Mouse (Mus musculus) intestine, embryonic 16.5 days (tissue): ENCODE measurements at regions not wholly inside any gene's neighbourhood (a gene's known extent, or its start where the extent isn't known, plus 50 kb on each side); places are given as distances from the start of the nearest gene placed in this dataset.

ENCODE experiments used
- ATAC-seq: fragments of 200-750 bp; cut with Nextera tagmentation; 2 replicates; pipeline ENCODE4 v1.8.0; 2017; ENCODE audit warnings: moderate TSS enrichment, moderate library complexity
- H3K27ac ChIP-seq: fragments of 300-500 bp; sonication (generic); 2 replicates; pipeline ENCODE4 v1.5.1; 2014; ENCODE audit warnings: mild to moderate bottlenecking, low read length
- H3K27me3 ChIP-seq: fragments of 300-500 bp; sonication (generic); replicated peaks from 2 replicates; pipeline ENCODE4 v1.6.1; 2014; ENCODE audit warnings: low read length, control low read depth, mixed read lengths; ENCODE audit not compliant: control insufficient read depth, insufficient read depth
- H3K36me3 ChIP-seq: fragments of 300-500 bp; sonication (generic); 2 replicates; pipeline ENCODE4 v1.6.1; 2014; ENCODE audit warnings: low read length, control low read depth; ENCODE audit not compliant: control insufficient read depth, insufficient read depth
- H3K4me1 ChIP-seq: fragments of 300-500 bp; sonication (generic); 2 replicates; pipeline ENCODE4 v1.6.1; 2014; ENCODE audit warnings: low read length, control low read depth, mixed read lengths; ENCODE audit not compliant: control insufficient read depth, insufficient read depth
- H3K4me2 ChIP-seq: fragments of 300-500 bp; sonication (generic); 2 replicates; pipeline ENCODE4 v1.6.1; 2014; ENCODE audit warnings: low read depth, low read length, control low read depth
- H3K4me3 ChIP-seq: fragments of 300-500 bp; sonication (generic); 2 replicates; pipeline ENCODE4 v1.5.1; 2014; ENCODE audit warnings: mild to moderate bottlenecking, low read length
- H3K9ac ChIP-seq: fragments of 300-500 bp; sonication (generic); 2 replicates; pipeline ENCODE4 v1.6.1; 2014; ENCODE audit warnings: low read depth, low read length
- H3K9me3 ChIP-seq: fragments of 300-500 bp; sonication (generic); 2 replicates; pipeline ENCODE4 v1.6.1; 2016; ENCODE audit warnings: low read length, control low read depth; ENCODE audit not compliant: control insufficient read depth
- WGBS: fragments of 180-500 bp; shearing (Covaris S2); extraction: QIAGEN DNeasy Blood & Tissue Kit; methylation state at CpG from one replicate; pipeline ENCODE4 v1.1.7; 2014; 5-methylcytosine and 5-hydroxymethylcytosine counted together

DNA sequence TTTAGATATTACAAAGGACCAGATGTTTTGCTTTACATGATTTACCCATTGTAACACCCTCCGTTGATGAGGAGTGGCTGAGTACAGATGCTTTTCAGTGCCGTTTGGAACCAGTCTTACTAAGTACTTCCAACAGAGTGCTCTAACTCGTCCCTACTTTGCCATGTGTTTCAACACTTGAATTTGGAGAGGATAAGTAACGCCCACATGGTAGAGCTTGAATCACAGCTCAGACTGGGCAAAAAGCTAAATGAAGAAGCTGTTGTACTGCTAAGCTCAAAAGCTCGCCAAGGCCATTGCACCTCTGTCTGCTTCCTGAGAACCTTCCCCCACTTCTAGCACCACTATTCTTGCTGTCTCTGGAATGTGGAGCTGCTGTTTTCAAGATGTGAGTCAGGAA lies 471.1 kb downstream of the Nfib start:
- 75% methylated on average over 5 of the region's 5 CpGs for WGBS
- no peaks in the 10 kb centered on the region; the same call in 1 of the 2 replicates for H3K9me3 ChIP-seq

GRCm38 (mm10) chr4:82226197-82227119 lies 479.1 kb downstream of the Nfib start:
- no peaks in the 10 kb centered on the region for H3K36me3 ChIP-seq
- WGBS, result 66% methylated on average over 6 of the region's 6 CpGs
- no peak overlapping the region for H3K4me3 ChIP-seq
- H3K4me2 ChIP-seq, result no peak overlapping the region
- no peaks in the 10 kb centered on the region for H3K9me3 ChIP-seq
- no peaks in the 10 kb centered on the region for H3K27me3 ChIP-seq
- no peak overlapping the region for H3K9ac ChIP-seq
- no peak overlapping the region for H3K27ac ChIP-seq
- no peak for ATAC-seq
- no peaks in the 10 kb centered on the region for H3K4me1 ChIP-seq

More for the DNA sequence above, 471.1 kb downstream of the Nfib start:
- no peak overlapping the region for H3K9ac ChIP-seq
- no peak for ATAC-seq
- H3K4me2 ChIP-seq, result no peak overlapping the region
- H3K4me1 ChIP-seq, result no peaks in the 10 kb centered on the region
- no peak overlapping the region for H3K27ac ChIP-seq
- H3K27me3 ChIP-seq, result no peaks in the 10 kb centered on the region
- H3K4me3 ChIP-seq, result no peak overlapping the region
- no peaks in the 10 kb centered on the region; the same call in 1 of the 2 replicates for H3K36me3 ChIP-seq

DNA sequence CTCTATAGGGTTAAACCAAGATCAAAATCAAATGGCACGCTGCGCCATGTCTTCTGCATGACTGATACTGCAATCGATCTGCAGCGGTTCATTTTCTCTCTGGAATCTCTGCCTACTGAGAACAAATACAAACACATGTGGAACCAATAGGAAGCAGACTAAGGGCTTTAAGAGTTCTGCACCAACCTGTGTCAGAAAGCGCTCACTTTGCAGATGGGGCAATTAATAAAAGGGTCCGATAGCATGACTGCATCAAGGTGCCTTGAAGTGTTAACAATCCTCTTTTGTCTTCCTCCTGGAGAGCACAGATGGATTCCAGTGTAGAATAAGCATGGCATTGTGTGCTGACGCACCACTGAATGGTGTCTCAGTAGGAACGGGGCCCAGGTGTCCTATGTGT lies 484.8 kb downstream of the Nfib start:
- Histone ChIP-seq H3K27me3 (no peaks in the 10 kb centered on the region), H3K36me3 (no peaks in the 10 kb centered on the region), H3K9ac (no peak overlapping the region), H3K4me1 (no peaks in the 10 kb centered on the region), H3K4me2 (no peak overlapping the region), H3K9me3 (no peaks in the 10 kb centered on the region), H3K4me3 (no peak overlapping the region), H3K27ac (no peak overlapping the region)
- 74% methylated on average over 8 of the region's 8 CpGs for WGBS
- ATAC-seq, result no peak

DNA sequence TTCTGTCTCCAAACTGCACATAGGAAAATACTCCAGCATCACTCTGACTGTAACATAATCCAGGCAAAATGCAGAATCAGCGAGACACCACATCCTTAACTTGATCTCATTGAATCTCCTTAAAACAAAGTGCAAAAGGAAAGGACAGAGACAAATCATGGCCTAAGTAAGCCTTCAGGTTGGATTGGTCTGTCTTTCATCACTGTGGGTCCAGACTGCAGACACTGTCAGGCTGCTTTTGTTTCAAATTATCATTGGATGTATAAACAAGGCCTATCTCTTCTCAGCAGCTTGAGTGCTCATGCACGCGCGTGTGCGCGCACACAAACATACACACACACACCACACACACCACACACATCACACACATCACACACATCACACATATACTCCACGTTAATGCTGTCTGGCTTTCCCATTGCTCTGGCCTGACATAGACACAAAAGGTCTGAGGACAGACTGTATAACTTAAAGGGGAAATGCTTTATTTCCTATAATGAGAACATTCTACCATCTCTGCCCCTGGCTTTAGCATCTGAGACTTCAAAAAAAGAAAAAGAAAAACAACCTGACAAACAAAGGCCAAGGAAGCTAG lies 485.3 kb downstream of the Nfib start:
- Histone ChIP-seq H3K27me3 (no peaks in the 10 kb centered on the region), H3K36me3 (no peaks in the 10 kb centered on the region), H3K4me3 (no peak overlapping the region), H3K27ac (no peak overlapping the region), H3K4me2 (no peak overlapping the region), H3K4me1 (no peaks in the 10 kb centered on the region), H3K9ac (no peak overlapping the region), H3K9me3 (no peaks in the 10 kb centered on the region)
- ATAC-seq, result no peak
- 52% methylated on average over 7 of the region's 7 CpGs for WGBS

DNA sequence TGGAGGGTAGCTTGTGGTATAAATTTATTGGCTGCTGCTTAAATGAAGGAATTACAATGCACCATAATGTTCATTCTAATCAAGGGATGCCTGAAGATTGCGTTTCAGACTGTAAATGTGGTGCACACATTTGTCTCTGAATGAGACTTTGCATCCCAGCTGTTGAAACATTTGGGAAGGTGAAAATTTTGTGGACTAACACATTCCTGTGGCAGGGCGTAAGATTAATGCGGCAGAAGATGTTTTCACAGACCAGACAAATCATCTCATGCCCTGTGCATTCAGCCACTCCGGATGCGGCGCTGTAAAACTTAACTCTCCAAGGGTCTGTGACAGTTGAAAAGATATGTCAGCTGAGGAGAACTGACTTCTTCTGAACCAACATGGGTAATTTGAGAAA lies 486.9 kb downstream of the Nfib start:
- Histone ChIP-seq H3K4me1 (no peaks in the 10 kb centered on the region), H3K4me3 (no peak overlapping the region), H3K4me2 (no peak overlapping the region), H3K9ac (no peak overlapping the region), H3K27ac (no peak overlapping the region), H3K36me3 (no peaks in the 10 kb centered on the region), H3K27me3 (no peaks in the 10 kb centered on the region), H3K9me3 (no peaks in the 10 kb centered on the region)
- ATAC-seq, result no peak
- WGBS, result 79% methylated on average over 6 of the region's 6 CpGs

DNA sequence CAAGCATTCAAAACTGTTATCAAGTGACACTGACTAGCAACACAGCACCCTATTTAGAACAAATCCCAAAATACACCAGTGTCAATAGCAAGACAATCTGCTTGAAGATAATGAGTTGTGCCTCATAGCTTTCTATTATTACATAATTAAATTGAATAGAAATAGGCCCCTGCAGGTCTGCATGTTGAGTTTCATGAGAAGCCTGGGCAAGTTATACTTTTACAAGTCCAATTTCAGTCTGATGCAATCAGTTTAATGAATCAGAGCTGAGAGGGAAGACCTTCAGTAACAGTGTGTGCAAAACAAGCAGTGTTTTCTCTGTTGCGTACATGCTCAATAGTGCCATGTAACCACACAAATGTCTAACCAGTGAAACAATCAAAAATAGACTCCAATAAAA lies 498.5 kb downstream of the Nfib start:
- H3K9ac ChIP-seq, result no peak overlapping the region
- H3K27me3 ChIP-seq, result no peaks in the 10 kb centered on the region
- H3K4me3 ChIP-seq, result no peak overlapping the region
- H3K4me1 ChIP-seq, result no peaks in the 10 kb centered on the region
- no peaks in the 10 kb centered on the region for H3K36me3 ChIP-seq
- no peak overlapping the region for H3K4me2 ChIP-seq
- H3K27ac ChIP-seq, result no peak overlapping the region
- H3K9me3 ChIP-seq, result no peaks in the 10 kb centered on the region
- no peak for ATAC-seq
- WGBS, result 95% methylated on average over 1 of the region's 1 CpGs

DNA sequence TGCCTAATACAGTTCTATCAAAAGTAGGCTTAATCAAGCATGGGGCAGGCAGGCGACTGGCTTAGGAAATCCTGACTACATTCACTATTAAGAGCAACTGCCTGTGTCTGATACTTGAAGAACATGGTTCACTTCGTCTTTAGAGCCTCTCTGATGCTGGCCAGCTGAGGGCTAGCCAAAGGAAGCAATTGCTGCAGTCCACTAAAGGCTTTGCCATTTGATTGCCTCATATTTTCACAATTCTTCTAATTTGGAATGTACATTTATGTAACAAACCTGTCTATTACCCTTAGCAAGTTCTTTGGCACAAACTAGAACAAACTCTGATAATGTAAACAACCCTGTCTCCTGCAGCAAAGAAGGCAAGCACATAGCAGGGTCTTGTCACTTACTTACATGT lies 505.2 kb downstream of the Nfib start:
- Histone ChIP-seq H3K27ac (no peak overlapping the region), H3K27me3 (no peaks in the 10 kb centered on the region), H3K9ac (no peak overlapping the region), H3K9me3 (no peaks in the 10 kb centered on the region), H3K4me3 (no peak overlapping the region), H3K36me3 (no peaks in the 10 kb centered on the region), H3K4me1 (0 out of 2 replicates have a peak, but pooled peaks cover 3% of the 10 kb centered on the region), H3K4me2 (no peak overlapping the region)
- 71% methylated on average over 2 of the region's 2 CpGs for WGBS
- no peak for ATAC-seq

GRCm38 (mm10) chr4:82199118-82199517 lies 506.4 kb downstream of the Nfib start:
- Histone ChIP-seq H3K9ac (no peak overlapping the region), H3K36me3 (no peaks in the 10 kb centered on the region), H3K27ac (no peak overlapping the region), H3K4me3 (no peak overlapping the region), H3K4me1 (0 out of 2 replicates have a peak, but pooled peaks cover 3% of the 10 kb centered on the region), H3K27me3 (no peaks in the 10 kb centered on the region), H3K9me3 (no peaks in the 10 kb centered on the region), H3K4me2 (no peak overlapping the region)
- ATAC-seq, result no peak

- no peak overlapping the region for H3K27ac ChIP-seq
- 63% methylated on average over 6 of the region's 6 CpGs for WGBS
- ATAC-seq, result no peak
- H3K9ac ChIP-seq, result no peak overlapping the region
- 0 out of 2 replicates have a peak, but pooled peaks cover 3% of the 10 kb centered on the region for H3K4me1 ChIP-seq
- H3K27me3 ChIP-seq, result no peaks in the 10 kb centered on the region
- no peaks in the 10 kb centered on the region for H3K9me3 ChIP-seq
- no peak overlapping the region for H3K4me3 ChIP-seq
- no peak overlapping the region for H3K4me2 ChIP-seq
- no peaks in the 10 kb centered on the region for H3K36me3 ChIP-seq
Observed at GRCm38 (mm10) chr4:82197611-82198010, 507.9 kb downstream of the Nfib start.
